Mouse (Mus musculus) forebrain, embryonic 11.5 days (tissue): Measurements from ENCODE around the gene Gm20388. TPM values are rescaled to one million over a fixed set of nuclear protein-coding genes. Genes with fewer than 3 reads are reported as not detected.

Source experiments
- ATAC-seq: fragments of 200-750 bp; cut with Nextera tagmentation; replicated peaks from 2 replicates; pipeline ENCODE4 v1.8.0; 2017; ENCODE audit warnings: moderate TSS enrichment; ENCODE audit not compliant: low FRiP score
- DNase-seq: peaks from one replicate; pipeline ENCODE4 v3.0.0-alpha.2; 2017; ENCODE audit warnings: low spot score
- H3K27ac ChIP-seq: fragments of 300-500 bp; sonication (generic); 2 replicates; pipeline ENCODE4 v1.5.1; 2014; ENCODE audit warnings: low read depth, low read length
- H3K27me3 ChIP-seq: fragments of 300-500 bp; sonication (generic); 2 replicates; pipeline ENCODE4 v1.6.1; 2014; ENCODE audit warnings: mild to moderate bottlenecking, low read length, mixed read lengths; ENCODE audit not compliant: control insufficient read depth, insufficient read depth
- H3K36me3 ChIP-seq: fragments of 300-500 bp; sonication (generic); 2 replicates; pipeline ENCODE4 v1.6.1; 2014; ENCODE audit warnings: mild to moderate bottlenecking, low read length, moderate library complexity, mixed read lengths; ENCODE audit not compliant: control insufficient read depth, insufficient read depth
- H3K4me1 ChIP-seq: fragments of 300-500 bp; sonication (generic); replicated peaks from 2 replicates; pipeline ENCODE4 v1.6.1; 2014; ENCODE audit warnings: low read length, mixed read lengths; ENCODE audit not compliant: control insufficient read depth, insufficient read depth
- H3K4me2 ChIP-seq: fragments of 300-500 bp; sonication (generic); 2 replicates; pipeline ENCODE4 v1.6.1; 2014; ENCODE audit warnings: low read depth, mild to moderate bottlenecking, low read length, moderate library complexity, mixed read lengths; ENCODE audit not compliant: severe bottlenecking
- H3K4me3 ChIP-seq: fragments of 300-500 bp; sonication (generic); 2 replicates; pipeline ENCODE4 v1.5.1; 2014; ENCODE audit warnings: low read depth, low read length
- H3K9ac ChIP-seq: fragments of 300-500 bp; sonication (generic); 2 replicates; pipeline ENCODE4 v1.6.1; 2014; ENCODE audit warnings: low read length
- H3K9me3 ChIP-seq: fragments of 300-500 bp; sonication (generic); 2 replicates; pipeline ENCODE4 v1.6.1; 2016; ENCODE audit warnings: low read length, mixed read lengths; ENCODE audit not compliant: control insufficient read depth
- WGBS: fragments of 180-500 bp; shearing (Covaris S2); extraction: QIAGEN DNeasy Blood & Tissue Kit; methylation state at CpG from one replicate; pipeline ENCODE4 v1.1.7; 2014; 5-methylcytosine and 5-hydroxymethylcytosine counted together
- polyA plus RNA-seq: library from polyadenylated mRNA; unstranded; fragments of >200 nt; fragmentation: Nextera tagmentation; extraction: Ambion mirVana; gene quantifications from 2 replicates; pipeline ENCODE4 v1.2.1, GENCODE M21; 2014

Gm20388 gene
- polyA plus RNA-seq, 1 experiment from 2014 or later, result not detected

DNA sequence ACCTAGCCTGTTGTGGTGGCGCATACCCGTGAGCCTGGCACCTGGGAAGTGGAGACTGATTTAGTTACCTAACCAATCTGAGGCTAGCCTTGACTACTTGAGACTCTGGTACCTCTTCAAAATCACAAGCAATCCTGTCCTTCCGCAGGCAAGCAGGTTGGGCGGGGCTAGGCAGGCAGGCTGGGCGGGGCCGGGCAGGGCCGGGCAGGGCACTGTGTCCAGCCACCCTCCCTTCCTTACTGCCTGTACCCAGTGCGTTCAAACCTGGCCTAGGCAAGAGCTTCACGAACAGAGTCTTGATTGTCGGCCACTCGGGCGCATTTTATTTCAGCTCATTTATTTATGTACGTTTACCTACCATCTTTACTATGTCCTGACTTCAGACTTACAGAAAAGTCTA, 2949.2 kb downstream of the Gm20388 start:
- H3K9me3 ChIP-seq, result no peaks in the 10 kb centered on the region
- no peak overlapping the region for H3K4me3 ChIP-seq
- no peaks in the 10 kb centered on the region for H3K36me3 ChIP-seq
- no peaks in the 10 kb centered on the region; the same call in 1 of the 2 replicates for H3K4me1 ChIP-seq
- H3K4me2 ChIP-seq, result no peak overlapping the region
- ATAC-seq, result no peak
- no peak for DNase-seq
- H3K27ac ChIP-seq, result no peak overlapping the region
- WGBS, result 62% methylated on average over 13 of the region's 13 CpGs
- no peaks in the 10 kb centered on the region for H3K27me3 ChIP-seq
- H3K9ac ChIP-seq, result no peak overlapping the region

DNA sequence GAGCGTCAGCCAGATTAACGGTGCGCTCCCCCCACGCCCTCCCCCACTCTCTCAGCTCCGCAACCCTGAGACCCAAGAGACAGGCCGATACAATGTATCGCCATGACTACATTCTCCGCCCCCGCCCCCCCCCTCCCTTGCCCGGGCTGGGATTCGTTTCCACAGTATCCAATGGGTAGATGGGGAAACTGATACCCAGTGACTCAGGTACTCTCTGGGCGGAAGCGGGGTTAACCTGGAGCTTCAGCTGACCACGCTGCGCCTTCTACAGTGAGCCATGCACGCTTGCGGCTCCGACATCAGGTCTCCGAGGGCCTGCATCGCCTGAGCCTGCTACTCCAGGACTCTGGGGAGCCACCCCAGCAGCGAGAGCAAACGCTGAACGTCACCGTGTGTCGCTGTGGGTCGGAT, 2954.1 kb downstream of the Gm20388 start:
- peak overlapping the region; percentile 37; the same call in 1 of the 2 replicates for H3K4me2 ChIP-seq
- ATAC-seq (no peak), DNase-seq (no peak)
- H3K9me3 ChIP-seq, result no peaks in the 10 kb centered on the region; the same call in 1 of the 2 replicates
- H3K4me3 ChIP-seq, result peak overlapping the region; percentile 11; the same call in 1 of the 2 replicates
- no peak overlapping the region for H3K27ac ChIP-seq
- H3K4me1 ChIP-seq, result no peaks in the 10 kb centered on the region; the same call in 1 of the 2 replicates
- no peaks in the 10 kb centered on the region for H3K27me3 ChIP-seq
- WGBS, result 50% methylated on average over 26 of the region's 26 CpGs
- H3K36me3 ChIP-seq, result no peaks in the 10 kb centered on the region
- peak overlapping the region; percentile 6 for H3K9ac ChIP-seq

DNA sequence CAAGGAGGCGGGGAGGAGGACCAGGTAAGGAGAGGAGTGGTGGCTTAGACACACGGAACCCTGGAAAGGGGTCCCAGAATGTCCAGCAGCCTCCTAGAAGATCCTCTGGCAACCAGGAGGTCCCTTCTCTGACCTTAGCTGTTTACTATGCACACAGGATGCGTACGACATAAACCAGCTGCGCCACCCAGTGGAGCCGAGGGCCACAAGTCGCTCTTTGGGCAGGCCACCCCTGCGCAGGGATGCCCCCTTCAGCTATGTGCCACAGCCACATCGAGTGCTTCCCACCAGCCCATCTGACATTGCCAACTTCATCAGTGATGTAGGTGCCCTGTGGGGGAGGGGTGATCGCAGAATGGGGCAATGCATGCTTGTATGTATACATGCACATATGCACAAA, 2954.8 kb downstream of the Gm20388 start:
- Histone ChIP-seq H3K27me3 (peaks cover 1% of the 10 kb centered on the region; the same call in 1 of the 2 replicates), H3K4me3 (0 out of 2 replicates have a peak overlapping the region, but pooled peaks have one; percentile 11), H3K36me3 (no peaks in the 10 kb centered on the region), H3K9me3 (no peaks in the 10 kb centered on the region; the same call in 1 of the 2 replicates), H3K9ac (no peak overlapping the region), H3K27ac (no peak overlapping the region), H3K4me2 (peak overlapping the region; percentile 37; the same call in 1 of the 2 replicates), H3K4me1 (no peaks in the 10 kb centered on the region; the same call in 1 of the 2 replicates)
- peak; percentile 62 for DNase-seq
- 52% methylated on average over 10 of the region's 10 CpGs for WGBS
- no peak for ATAC-seq

- H3K9me3 ChIP-seq, result no peaks in the 10 kb centered on the region; the same call in 1 of the 2 replicates
- H3K4me3 ChIP-seq, result no peak overlapping the region
- 80% methylated on average over 8 of the region's 8 CpGs for WGBS
- no peaks in the 10 kb centered on the region for H3K36me3 ChIP-seq
- no peak overlapping the region for H3K9ac ChIP-seq
- peaks cover 3% of the 10 kb centered on the region; the same call in 1 of the 2 replicates for H3K27me3 ChIP-seq
- ATAC-seq (no peak), DNase-seq (no peak)
- no peak overlapping the region for H3K27ac ChIP-seq
- no peaks in the 10 kb centered on the region; the same call in 1 of the 2 replicates for H3K4me1 ChIP-seq
- H3K4me2 ChIP-seq, result no peak overlapping the region
Measured at GRCm38 (mm10) chr8:122866231-122866630, 2955.6 kb downstream of the Gm20388 start.

GRCm38 (mm10) chr8:122867982-122868381, 2957.3 kb downstream of the Gm20388 start:
- no peaks in the 10 kb centered on the region; the same call in 1 of the 2 replicates for H3K9me3 ChIP-seq
- H3K9ac ChIP-seq, result no peak overlapping the region
- DNase-seq (no peak), ATAC-seq (no peak)
- H3K4me3 ChIP-seq, result no peak overlapping the region
- H3K4me1 ChIP-seq, result no peaks in the 10 kb centered on the region; the same call in 1 of the 2 replicates
- 92% methylated on average over 6 of the region's 6 CpGs for WGBS
- H3K27me3 ChIP-seq, result peaks cover 3% of the 10 kb centered on the region; the same call in 1 of the 2 replicates
- no peak overlapping the region for H3K4me2 ChIP-seq
- H3K27ac ChIP-seq, result no peak overlapping the region
- no peaks in the 10 kb centered on the region for H3K36me3 ChIP-seq

- no peaks in the 10 kb centered on the region; the same call in 1 of the 2 replicates for H3K4me1 ChIP-seq
- H3K9ac ChIP-seq, result peak overlapping the region; percentile 20; the same call in 1 of the 2 replicates
- no peaks in the 10 kb centered on the region; the same call in 1 of the 2 replicates for H3K9me3 ChIP-seq
- DNase-seq, result no peak
- H3K4me3 ChIP-seq, result no peak overlapping the region
- no peak overlapping the region for H3K27ac ChIP-seq
- 10% methylated on average over 31 of the region's 31 CpGs for WGBS
- no peak for ATAC-seq
- 0 out of 2 replicates have a peak overlapping the region, but pooled peaks have one; percentile 31 for H3K4me2 ChIP-seq
- peaks cover 3% of the 10 kb centered on the region; the same call in 1 of the 2 replicates for H3K27me3 ChIP-seq
- no peaks in the 10 kb centered on the region for H3K36me3 ChIP-seq
Measured at GRCm38 (mm10) chr8:122870377-122870863, 2959.8 kb downstream of the Gm20388 start.

DNA sequence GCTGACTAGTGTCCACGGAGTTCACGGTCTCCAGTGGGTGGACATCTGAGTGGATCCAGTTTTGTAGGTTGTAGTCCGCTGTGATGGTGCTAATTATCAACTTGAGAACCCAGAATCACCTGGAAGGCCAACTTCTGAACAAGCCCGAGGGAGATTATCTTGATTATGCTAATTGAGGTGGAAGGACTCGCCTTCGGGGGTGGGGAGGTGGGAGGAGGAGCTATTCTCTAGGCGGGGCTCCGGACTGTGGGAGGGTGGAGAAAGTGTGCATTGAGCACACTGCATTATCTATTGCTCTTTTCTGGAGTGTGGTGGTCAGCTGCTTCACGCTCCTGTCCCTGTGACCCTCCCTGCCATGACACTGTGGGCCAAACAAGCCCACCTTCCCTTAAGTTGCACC, 2961.0 kb downstream of the Gm20388 start:
- no peaks in the 10 kb centered on the region for H3K36me3 ChIP-seq
- ATAC-seq (no peak), DNase-seq (no peak)
- no peak overlapping the region for H3K9ac ChIP-seq
- no peak overlapping the region for H3K4me3 ChIP-seq
- no peaks in the 10 kb centered on the region for H3K9me3 ChIP-seq
- H3K4me2 ChIP-seq, result no peak overlapping the region
- H3K27me3 ChIP-seq, result peaks cover 3% of the 10 kb centered on the region; the same call in 1 of the 2 replicates
- no peaks in the 10 kb centered on the region; the same call in 1 of the 2 replicates for H3K4me1 ChIP-seq
- 57% methylated on average over 9 of the region's 9 CpGs for WGBS
- H3K27ac ChIP-seq, result no peak overlapping the region

GRCm38 (mm10) chr8:122873171-122873570, 2962.5 kb downstream of the Gm20388 start:
- DNase-seq (no peak), ATAC-seq (no peak)
- Histone ChIP-seq H3K4me3 (no peak overlapping the region), H3K9me3 (no peaks in the 10 kb centered on the region), H3K4me2 (no peak overlapping the region), H3K27ac (no peak overlapping the region), H3K27me3 (peaks cover 3% of the 10 kb centered on the region; the same call in 1 of the 2 replicates), H3K36me3 (no peaks in the 10 kb centered on the region), H3K4me1 (no peaks in the 10 kb centered on the region; the same call in 1 of the 2 replicates), H3K9ac (no peak overlapping the region)
- 68% methylated on average over 6 of the region's 6 CpGs for WGBS
